Comparison of ENCODE assay signal across 8 mouse cellular contexts in genomic region chr1:138618012-138618354, GRCm38 (mm10). TPM values are rescaled to one million over a fixed set of nuclear protein-coding genes. Genes with fewer than 3 reads are reported as not detected.
DNase-seq lines count a peak whose midpoint lies in the region; ATAC-seq and TF ChIP-seq lines count a peak whose summit lies in the region.

No protein-coding gene starts in this region.

- H3K9me3 ChIP-seq in ES-Bruce4 (replicated peaks; ENCODE audit: control insufficient read depth, insufficient read depth, low read length, poor library complexity, severe bottlenecking) = no peaks in the 10 kb centered on the region
- H3K9me3 ChIP-seq in forebrain, embryonic 12.5 days = no peaks in the 10 kb centered on the region
- H3K9me3 ChIP-seq in heart, postnatal 0 days (replicated peaks; ENCODE audit: control insufficient read depth, low read length) = no peaks in the 10 kb centered on the region
- no peaks in the 10 kb centered on the region for H3K9me3 ChIP-seq in liver, embryonic 15.5 days (replicated peaks)
- no peaks in the 10 kb centered on the region for H3K9me3 ChIP-seq in neural tube, embryonic 11.5 days (ENCODE audit: control insufficient read depth, low read length)
- H3K9me3 ChIP-seq in stomach, embryonic 16.5 days (replicated peaks; ENCODE audit: control insufficient read depth, low read length) = no peaks in the 10 kb centered on the region

- ATAC-seq in forebrain, embryonic 12.5 days (ENCODE audit: low FRiP score) = peak; percentile 87
- ATAC-seq in heart, postnatal 0 days (ENCODE audit: insufficient read depth, low read depth) = peak; percentile 84
- ATAC-seq in liver, embryonic 15.5 days (ENCODE audit: insufficient read depth) = peak; percentile 75
- ATAC-seq in neural tube, embryonic 11.5 days (ENCODE audit: insufficient read depth, low FRiP score, low TSS enrichment) = peak; percentile 80
- peak; percentile 87 for ATAC-seq in stomach, embryonic 16.5 days (ENCODE audit: insufficient read depth, low FRiP score)

- no peaks in the 10 kb centered on the region for H3K36me3 ChIP-seq in ES-Bruce4 (ENCODE audit: control insufficient read depth, insufficient read depth, low read length, poor library complexity, severe bottlenecking)
- H3K36me3 ChIP-seq in forebrain, embryonic 12.5 days (replicated peaks) = no peaks in the 10 kb centered on the region
- H3K36me3 ChIP-seq in heart, postnatal 0 days (replicated peaks; ENCODE audit: control insufficient read depth, insufficient read depth, low read length) = no peaks in the 10 kb centered on the region
- H3K36me3 ChIP-seq in liver, embryonic 15.5 days (replicated peaks) = no peaks in the 10 kb centered on the region
- no peaks in the 10 kb centered on the region for H3K36me3 ChIP-seq in neural tube, embryonic 11.5 days (ENCODE audit: control insufficient read depth, insufficient read depth, low read length)
- H3K36me3 ChIP-seq in stomach, embryonic 16.5 days (ENCODE audit: control insufficient read depth, insufficient read depth, low read length) = no peaks in the 10 kb centered on the region

- peak overlapping the region; percentile 89 for H3K9ac ChIP-seq in ES-Bruce4 (ENCODE audit: low read depth, poor library complexity, severe bottlenecking)
- H3K9ac ChIP-seq in forebrain, embryonic 12.5 days = peak overlapping the region; percentile 47
- H3K9ac ChIP-seq in heart, postnatal 0 days (replicated peaks; ENCODE audit: low read depth, low read length) = peak overlapping the region; percentile 43
- peak overlapping the region; percentile 97 for H3K9ac ChIP-seq in liver, embryonic 15.5 days
- H3K9ac ChIP-seq in neural tube, embryonic 11.5 days (ENCODE audit: low read length) = peak overlapping the region; percentile 22; the same call in 1 of the 2 replicates
- peak overlapping the region; percentile 71 for H3K9ac ChIP-seq in stomach, embryonic 16.5 days (ENCODE audit: low read length)

- TF ChIP-seq CTCF in ES-Bruce4 (IDR thresholded peaks at IDR 0.05; ENCODE audit: low read depth, low read length) = no peak
- no peak; the same call in 1 of the 2 replicates for TF ChIP-seq CTCF in heart, postnatal 0 days (IDR thresholded peaks at IDR 0.05; ENCODE audit: low read depth)

- no peak overlapping the region for H3K27ac ChIP-seq in ES-Bruce4 (ENCODE audit: insufficient read depth, low read length)
- H3K27ac ChIP-seq in forebrain, embryonic 12.5 days = peak overlapping the region; percentile 66; the same call in 1 of the 2 replicates
- H3K27ac ChIP-seq in heart, postnatal 0 days (ENCODE audit: low read depth) = peak overlapping the region; percentile 99
- H3K27ac ChIP-seq in liver, embryonic 15.5 days (replicated peaks) = peak overlapping the region; percentile 98
- H3K27ac ChIP-seq in neural tube, embryonic 11.5 days (ENCODE audit: low read depth, low read length) = no peak overlapping the region
- peak overlapping the region; percentile 81 for H3K27ac ChIP-seq in stomach, embryonic 16.5 days (ENCODE audit: low read length)

- H3K4me1 ChIP-seq in ES-Bruce4 (ENCODE audit: control insufficient read depth, insufficient read depth, low read length) = no peaks in the 10 kb centered on the region
- peaks cover 23% of the 10 kb centered on the region for H3K4me1 ChIP-seq in forebrain, embryonic 12.5 days
- H3K4me1 ChIP-seq in heart, postnatal 0 days (ENCODE audit: control insufficient read depth, insufficient read depth) = peaks cover 23% of the 10 kb centered on the region; the same call in 1 of the 2 replicates
- H3K4me1 ChIP-seq in liver, embryonic 15.5 days (replicated peaks) = peaks cover 28% of the 10 kb centered on the region
- H3K4me1 ChIP-seq in neural tube, embryonic 11.5 days (ENCODE audit: control insufficient read depth, insufficient read depth, low read length) = no peaks in the 10 kb centered on the region
- peaks cover 8% of the 10 kb centered on the region for H3K4me1 ChIP-seq in stomach, embryonic 16.5 days (ENCODE audit: control insufficient read depth, insufficient read depth, low read length)

- TF ChIP-seq POLR2A in ES-Bruce4 (IDR thresholded peaks at IDR 0.05; ENCODE audit: insufficient read depth, low read length) = peak; percentile 35

- H3K4me2 ChIP-seq in forebrain, embryonic 12.5 days = peak overlapping the region; percentile 73
- H3K4me2 ChIP-seq in heart, postnatal 0 days (ENCODE audit: low read depth, low read length) = peak overlapping the region; percentile 88
- peak overlapping the region; percentile 93 for H3K4me2 ChIP-seq in liver, embryonic 15.5 days
- peak overlapping the region; percentile 41 for H3K4me2 ChIP-seq in neural tube, embryonic 11.5 days (ENCODE audit: low read depth)
- H3K4me2 ChIP-seq in stomach, embryonic 16.5 days (ENCODE audit: low read depth, low read length) = peak overlapping the region; percentile 97

- DNase-seq in c-Kit-positive CD71-positive TER-119-positive erythroid progenitor cells, embryonic 14.5 days (ENCODE audit: low spot score) = peak; percentile 74
- peak; percentile 93 for DNase-seq in heart, postnatal 0 days (ENCODE audit: low spot score)
- DNase-seq in kidney, postnatal 4 days = peak; percentile 92 to 95
- peak; percentile 86 for DNase-seq in neural tube, embryonic 11.5 days (ENCODE audit: low spot score)

- WGBS in forebrain, embryonic 12.5 days = under 1% methylated on average over 11 of the region's 11 CpGs
- under 1% methylated on average over 11 of the region's 11 CpGs for WGBS in heart, postnatal 0 days
- under 1% methylated on average over 11 of the region's 11 CpGs for WGBS in liver, embryonic 15.5 days (ENCODE audit: insufficient replicate concordance)
- under 1% methylated on average over 11 of the region's 11 CpGs for WGBS in neural tube, embryonic 11.5 days
- under 1% methylated on average over 11 of the region's 11 CpGs for WGBS in stomach, embryonic 16.5 days

- peak overlapping the region; percentile 84 for H3K4me3 ChIP-seq in ES-Bruce4 (ENCODE audit: low read depth, low read length)
- H3K4me3 ChIP-seq in forebrain, embryonic 12.5 days (replicated peaks) = peak overlapping the region; percentile 85
- H3K4me3 ChIP-seq in heart, postnatal 0 days (ENCODE audit: low read depth, low read length) = peak overlapping the region; percentile 97
- peak overlapping the region; percentile 96 for H3K4me3 ChIP-seq in liver, embryonic 15.5 days (replicated peaks)
- peak overlapping the region; percentile 95 for H3K4me3 ChIP-seq in neural tube, embryonic 11.5 days (ENCODE audit: low read depth, low read length)
- H3K4me3 ChIP-seq in stomach, embryonic 16.5 days (replicated peaks; ENCODE audit: low read length) = peak overlapping the region; percentile 91

- TF ChIP-seq EP300 in ES-Bruce4 (IDR thresholded peaks at IDR 0.05; ENCODE audit: insufficient read depth, low read depth, low read length) = no peak
- no peak for TF ChIP-seq EP300 in heart, postnatal 0 days (IDR thresholded peaks at IDR 0.05; ENCODE audit: low read depth)

- H3K27me3 ChIP-seq in ES-Bruce4 (ENCODE audit: control insufficient read depth, insufficient read depth, low read length, poor library complexity, severe bottlenecking) = no peaks in the 10 kb centered on the region
- no peaks in the 10 kb centered on the region for H3K27me3 ChIP-seq in forebrain, embryonic 12.5 days
- no peaks in the 10 kb centered on the region for H3K27me3 ChIP-seq in heart, postnatal 0 days (ENCODE audit: control insufficient read depth, insufficient read depth, low read length)
- no peaks in the 10 kb centered on the region for H3K27me3 ChIP-seq in liver, embryonic 15.5 days
- no peaks in the 10 kb centered on the region for H3K27me3 ChIP-seq in neural tube, embryonic 11.5 days (ENCODE audit: control insufficient read depth, insufficient read depth, low read length)
- H3K27me3 ChIP-seq in stomach, embryonic 16.5 days (ENCODE audit: control insufficient read depth, insufficient read depth, low read length) = no peaks in the 10 kb centered on the region

RNA-seq across cellular contexts. Expression of gene Nek7, which starts 2.0 kb away (rescaled TPM):
- 29.6 and 30.6 TPM in 2 replicates for polyA plus RNA-seq in ES-Bruce4 (2011; ENCODE audit: insufficient read depth, insufficient read length, low read depth, missing spikeins)
- 25.8 and 27.4 TPM in 2 replicates for polyA plus RNA-seq in forebrain, embryonic 12.5 days (2016; fragmentation: Nextera tagmentation; extraction: Ambion mirVana)
- total RNA-seq in heart, postnatal 0 days (2014; rRNA removed; ENCODE audit: low replicate concordance) = 44.6 TPM in 2 replicates
- 43.8 and 44.8 TPM in 2 replicates for polyA plus RNA-seq in heart, postnatal 0 days (2015; fragmentation: Nextera tagmentation; extraction: Ambion mirVana)
- 14.7 and 16.0 TPM in 2 replicates for polyA plus RNA-seq in liver, embryonic 15.5 days (2015; fragmentation: Nextera tagmentation; extraction: Ambion mirVana)
- 23.4 and 24.2 TPM in 2 replicates for polyA plus RNA-seq in neural tube, embryonic 11.5 days (2014; fragmentation: Nextera tagmentation; extraction: Ambion mirVana)
- 34.3 and 35.9 TPM in 2 replicates for polyA plus RNA-seq in stomach, embryonic 16.5 days (2015; fragmentation: Nextera tagmentation; extraction: Ambion mirVana)

Comparison
In these comparisons a context has a peak if more than half of its experiments do, and no peak if none do; other contexts are left out.
1. H3K27ac ChIP-seq: peak in forebrain, embryonic 12.5 days (single experiment), heart, postnatal 0 days (single experiment), liver, embryonic 15.5 days (single experiment) and stomach, embryonic 16.5 days (single experiment); none in ES-Bruce4 (single experiment) and neural tube, embryonic 11.5 days (single experiment).
2. H3K9ac ChIP-seq: peak in every context shown above with its lines; median percentile 97 in liver, embryonic 15.5 days; 89 in ES-Bruce4; 71 in stomach, embryonic 16.5 days; 47 in forebrain, embryonic 12.5 days; 43 in heart, postnatal 0 days; 22 in neural tube, embryonic 11.5 days.
3. H3K4me2 ChIP-seq: peak in every context shown above with its lines; median percentile 97 in stomach, embryonic 16.5 days; 93 in liver, embryonic 15.5 days; 88 in heart, postnatal 0 days; 73 in forebrain, embryonic 12.5 days; 41 in neural tube, embryonic 11.5 days.
4. Peak in every context shown above with its lines, with median percentiles within 50 percentile points of each other: H3K4me3 ChIP-seq, DNase-seq and ATAC-seq.